Mouse (Mus musculus) embryo, embryonic 10.5 days (tissue): ENCODE results near the gene Sult5a1.
A peak's percentile ranks its signal among the peaks of the same experiment; 100 is the strongest.
"Not testable (repeated sequence)": the region's sequence is repeated elsewhere in the genome, so short reads cannot be mapped to it uniquely, and the experiment has no call there.

Experiments used
- DNase-seq: peaks from one replicate; pipeline ENCODE4 v3.0.0-alpha.2; 2015; ENCODE audit warnings: low spot score

The Sult5a1 gene

GRCm38 (mm10) chr8:123157888-123158465, at the start of gene Sult5a1:
Sult5a1 (minus strand) TSS chr8:123158315.
- peak; percentile 33 for DNase-seq

- no peak for DNase-seq
Observed at GRCm38 (mm10) chr8:123203571-123203970, 45.5 kb upstream of the Sult5a1 start.

DNA sequence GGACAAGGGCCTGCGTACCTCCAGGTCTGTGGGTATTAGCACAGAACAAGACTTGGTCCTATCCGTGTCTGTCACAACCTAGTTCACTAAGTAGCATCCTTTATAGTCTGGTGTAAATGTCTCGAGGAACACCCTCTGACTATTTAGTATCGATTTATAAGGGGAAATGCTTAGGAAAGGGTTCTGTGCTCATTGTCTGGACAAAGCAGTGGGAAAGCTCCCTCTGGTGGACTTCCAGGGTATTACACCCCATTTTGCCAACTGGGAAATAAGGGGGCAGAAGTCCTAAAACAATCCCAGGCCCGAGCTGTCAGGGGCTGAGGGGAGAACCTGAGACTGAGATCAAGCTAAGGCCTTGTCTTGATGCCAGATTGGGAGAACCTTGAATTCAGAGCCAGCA, 44.2 kb upstream of the Sult5a1 start:
- peak; percentile 94 for DNase-seq

DNA sequence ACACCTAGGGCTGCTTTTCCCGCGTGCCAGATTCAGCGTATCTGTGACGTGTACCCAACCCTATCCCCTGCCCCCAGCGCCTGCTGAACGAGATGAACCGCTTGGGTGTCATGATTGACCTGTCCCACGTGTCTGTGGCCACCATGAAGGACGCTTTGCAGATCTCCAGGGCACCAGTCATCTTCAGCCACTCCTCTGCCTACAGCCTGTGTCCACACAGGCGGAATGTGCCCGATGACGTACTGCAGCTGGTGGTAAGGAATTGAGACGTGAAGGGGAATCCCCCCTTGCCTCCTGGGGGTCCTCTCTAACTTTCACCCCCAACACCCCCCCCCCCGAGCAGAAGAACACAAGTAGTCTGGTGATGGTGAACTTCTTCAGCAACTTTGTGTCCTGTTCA, 41.7 kb upstream of the Sult5a1 start:
- DNase-seq: no peak

- DNase-seq: not testable (repeated sequence)
Observed at GRCm38 (mm10) chr8:123197016-123197415, 38.9 kb upstream of the Sult5a1 start.

DNA sequence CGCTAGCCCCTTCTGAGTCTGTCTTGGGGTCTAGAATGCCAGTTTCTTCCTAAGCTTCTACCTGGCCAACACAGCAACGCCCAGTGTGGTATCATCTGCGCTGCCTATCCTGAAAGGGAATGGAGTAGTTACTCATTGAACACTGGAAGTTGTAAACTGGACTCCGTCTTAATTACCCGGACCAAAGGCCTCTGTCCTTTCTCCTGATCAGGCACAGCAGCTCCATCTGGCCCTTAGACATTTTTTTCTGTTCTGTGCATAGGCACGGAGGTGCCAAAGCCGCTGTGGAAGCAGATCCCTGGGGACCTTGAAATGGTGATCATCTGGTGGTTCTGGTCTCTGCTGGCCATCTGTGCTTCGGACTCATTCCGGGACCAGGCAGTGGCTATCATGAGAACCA, 35.7 kb upstream of the Sult5a1 start:
- DNase-seq: no peak

- no peak for DNase-seq
Observed at GRCm38 (mm10) chr8:123191908-123192307, 33.8 kb upstream of the Sult5a1 start.

DNA sequence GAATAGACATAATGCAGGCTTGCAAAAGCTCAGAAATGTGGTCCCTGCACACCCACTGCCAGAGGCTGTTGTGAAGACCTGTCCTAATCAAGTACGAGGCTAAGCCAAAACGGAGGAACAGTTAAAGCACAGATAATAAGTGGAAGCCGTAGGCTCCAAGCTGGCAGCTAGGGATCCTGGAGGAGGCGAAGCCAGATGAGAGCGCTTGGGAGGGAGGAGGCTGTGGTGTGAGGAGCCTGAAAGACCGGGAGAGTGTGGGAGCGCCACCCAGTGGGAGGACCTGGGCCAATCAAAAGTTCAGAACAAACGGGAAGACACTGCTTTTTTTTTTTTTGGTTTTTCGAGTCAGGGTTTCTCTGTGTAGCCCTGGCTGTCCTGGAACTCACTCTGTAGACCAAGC, 32.6 kb upstream of the Sult5a1 start:
- DNase-seq: peak; percentile 92

DNA sequence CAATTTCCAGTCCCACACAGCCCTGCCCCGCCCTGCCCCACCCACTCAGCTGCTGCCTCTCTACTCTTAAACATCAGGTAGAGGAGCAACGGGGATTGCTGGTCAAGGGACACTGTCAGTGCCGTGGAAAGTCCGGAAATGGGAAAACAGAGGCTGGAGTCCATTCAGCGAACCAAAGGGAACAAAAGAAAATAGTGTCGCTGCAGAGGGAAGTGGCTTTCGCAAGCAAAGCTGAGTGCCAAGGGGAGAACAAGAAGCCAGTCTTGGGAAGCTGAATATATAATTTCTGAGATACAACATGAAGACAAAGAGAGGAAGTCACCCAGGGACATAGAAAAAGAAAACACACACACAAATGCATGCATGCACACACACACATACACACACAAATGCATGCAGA, 30.7 kb upstream of the Sult5a1 start:
- no peak for DNase-seq

GRCm38 (mm10) chr8:123188006-123188405, 29.9 kb upstream of the Sult5a1 start:
- DNase-seq: no peak

DNA sequence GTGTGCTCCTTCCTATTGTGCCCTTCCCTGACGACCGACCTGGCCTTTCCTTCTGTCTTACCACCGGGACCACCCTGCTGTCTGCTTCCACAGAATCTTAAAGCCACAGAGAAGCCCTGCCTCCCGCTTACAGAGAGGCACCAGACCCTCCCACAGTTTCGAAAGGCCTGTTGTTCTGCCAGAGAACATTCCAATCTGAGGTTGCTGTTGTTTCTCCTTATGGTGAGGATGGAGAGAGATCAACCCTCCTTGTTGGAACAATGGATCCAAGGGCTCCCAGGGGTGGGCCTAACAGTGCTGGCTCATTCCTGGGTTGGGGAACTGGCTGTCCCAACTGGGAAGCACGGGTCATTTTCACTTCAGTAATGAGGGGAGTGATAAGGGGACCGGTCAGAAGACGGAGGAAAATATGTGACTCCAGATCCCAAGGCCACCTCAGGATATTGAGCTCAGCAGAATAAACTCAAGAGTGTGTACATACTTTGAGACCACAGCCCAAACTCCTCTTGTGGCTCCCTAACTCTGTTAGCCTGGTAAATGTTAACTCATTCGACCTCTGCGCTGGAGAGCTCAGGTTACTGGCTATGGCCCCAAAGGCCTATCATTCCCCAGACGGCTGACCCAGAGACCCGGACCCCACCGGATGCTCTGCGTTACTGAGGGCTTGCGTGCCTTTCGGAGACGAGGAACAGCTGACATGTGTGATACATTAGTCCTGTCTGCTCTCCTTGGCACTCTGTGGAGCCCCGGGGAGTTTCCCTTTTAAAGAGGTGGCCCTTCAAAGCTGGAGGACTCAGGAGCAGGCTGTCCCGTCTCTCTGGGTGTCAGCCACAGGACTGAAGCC, 27.7 kb upstream of the Sult5a1 start, which contains the start of gene Dpep1:
TSS of gene Dpep1 (plus strand) at position 677 of the 844 bp plus-strand sequence.
- DNase-seq: peak; percentile 80

DNA sequence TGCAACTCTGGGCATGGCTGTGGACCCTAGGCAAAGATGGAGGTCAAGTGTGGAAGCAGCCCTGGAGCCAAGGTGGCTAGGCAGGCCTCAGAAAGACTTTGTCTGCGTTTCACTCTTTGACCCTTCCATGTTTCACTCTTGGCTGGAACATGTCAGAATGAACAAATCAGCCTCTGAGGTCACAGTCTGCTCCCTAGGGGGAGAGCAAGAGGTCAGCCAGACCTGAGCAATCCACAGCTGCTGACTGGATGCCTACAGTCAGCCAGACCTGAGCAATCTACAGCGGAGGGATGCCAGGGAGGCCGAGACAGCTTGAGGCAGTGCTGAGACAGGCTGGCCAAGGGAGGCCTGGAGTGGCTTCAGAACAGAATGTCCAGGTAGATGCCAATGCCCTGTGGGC, 23.3 kb upstream of the Sult5a1 start:
- DNase-seq: peak; percentile 84

- no peak for DNase-seq
Observed at GRCm38 (mm10) chr8:123156070-123156773, 1.9 kb downstream of the Sult5a1 start.

DNA sequence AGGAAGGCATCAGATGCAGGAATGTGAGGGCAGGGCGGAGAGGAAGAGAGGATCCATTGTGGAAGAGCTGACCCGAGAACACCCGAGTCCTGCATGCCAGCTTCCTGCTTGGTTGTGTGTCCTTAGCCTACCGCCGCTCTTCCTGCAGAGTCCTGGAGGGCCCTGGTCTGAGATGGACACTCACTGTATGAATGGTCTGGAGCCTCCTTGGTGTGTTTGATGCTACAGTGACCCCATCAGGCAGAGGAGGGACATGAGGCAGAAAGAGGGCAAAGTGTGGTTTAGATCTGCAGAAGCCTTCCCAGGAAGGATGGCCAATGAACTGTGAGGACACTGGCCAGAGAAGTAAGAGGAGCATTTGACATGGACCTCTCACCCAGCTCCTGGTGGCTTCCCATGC, 2.9 kb downstream of the Sult5a1 start:
- peak; percentile 14 for DNase-seq

GRCm38 (mm10) chr8:123150737-123151171, 7.4 kb downstream of the Sult5a1 start:
- no peak for DNase-seq

DNA sequence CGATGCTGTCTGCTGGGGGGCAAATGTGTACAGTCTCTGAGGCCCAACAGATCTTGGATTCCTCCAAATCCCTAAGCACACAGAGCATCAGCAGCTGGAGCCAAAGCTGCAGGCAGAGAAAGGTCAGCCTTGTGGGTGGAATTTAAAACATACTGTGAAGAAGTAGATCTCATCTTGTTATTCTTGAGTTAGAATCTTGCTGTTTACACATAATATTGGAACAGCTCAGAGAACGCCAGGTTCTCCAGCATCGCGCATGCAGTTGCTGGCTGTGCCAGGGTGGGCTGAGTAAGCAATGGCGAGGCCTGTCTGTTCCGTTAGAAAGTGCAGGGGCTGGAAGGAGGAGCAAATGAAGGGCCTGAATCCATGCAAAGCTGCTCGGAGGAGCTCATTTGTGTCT, 11.7 kb downstream of the Sult5a1 start:
- no peak for DNase-seq

- peak; percentile 74 for DNase-seq
Observed at GRCm38 (mm10) chr8:123145279-123145678, 12.8 kb downstream of the Sult5a1 start.

DNA sequence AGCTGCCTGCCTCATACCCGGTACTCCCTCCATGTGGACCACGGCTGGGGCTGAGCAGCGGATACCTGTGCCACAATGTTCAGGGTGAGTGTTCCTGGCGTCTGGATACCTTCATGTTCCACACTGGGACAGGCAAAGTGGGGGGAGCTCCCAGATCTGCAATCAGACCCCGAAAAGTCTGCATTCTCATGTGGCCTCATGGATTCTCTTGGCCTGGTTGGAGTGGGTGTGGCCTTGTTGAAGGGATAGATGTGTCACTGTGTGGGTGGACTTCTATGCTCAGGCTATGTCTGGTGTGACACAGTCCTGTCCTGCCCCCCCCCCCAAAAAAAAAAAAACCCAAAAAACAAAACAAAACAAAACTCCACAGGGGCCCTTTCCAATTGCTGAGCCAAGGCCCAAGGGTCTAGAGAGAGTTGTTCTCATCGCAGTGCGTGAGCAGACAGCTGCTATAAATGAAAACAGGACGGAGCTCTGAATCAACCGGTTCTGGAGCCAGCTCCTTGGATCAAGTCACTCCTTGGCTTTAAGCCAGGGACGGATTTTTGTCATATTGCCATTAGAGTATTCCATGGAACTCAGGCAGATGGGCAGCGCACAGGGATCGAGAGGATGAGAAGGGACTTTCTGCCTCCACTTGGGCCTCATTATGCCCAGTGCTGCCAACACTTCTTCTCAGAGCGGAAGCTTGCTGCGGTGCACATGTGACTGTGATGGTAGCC, 16.2 kb downstream of the Sult5a1 start:
- no peak for DNase-seq

DNA sequence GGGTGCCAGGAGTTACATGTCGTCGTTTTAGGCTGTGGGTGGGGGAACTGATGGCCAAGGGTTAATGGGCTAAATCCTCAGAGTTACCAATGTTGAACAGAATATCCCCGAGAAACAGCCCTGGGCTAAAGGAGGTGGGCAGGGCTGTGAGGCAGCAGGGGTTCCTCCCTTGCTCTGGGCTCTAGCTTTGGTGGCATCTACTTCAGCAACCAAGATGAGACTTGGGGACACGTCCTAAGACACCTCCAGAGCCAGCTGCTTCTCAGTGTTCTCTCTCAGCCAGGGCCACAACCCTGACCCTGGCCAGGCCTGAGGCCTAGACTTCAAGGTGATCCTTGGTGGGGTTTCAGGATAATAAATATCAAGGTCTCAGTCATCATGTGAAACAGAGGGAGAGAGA, 19.4 kb downstream of the Sult5a1 start:
- no peak for DNase-seq

GRCm38 (mm10) chr8:123137645-123138077, 20.5 kb downstream of the Sult5a1 start:
- DNase-seq: peak; percentile 60

GRCm38 (mm10) chr8:123136287-123136686, 21.8 kb downstream of the Sult5a1 start:
- DNase-seq: no peak

GRCm38 (mm10) chr8:123135806-123136205, 22.3 kb downstream of the Sult5a1 start:
- DNase-seq: no peak
